Mouse (Mus musculus) lung, postnatal 4 days (tissue): ENCODE data around the gene Ptges3l.
A peak's percentile ranks its signal among the peaks of the same experiment; 100 is the strongest.
"Not testable (repeated sequence)": the region's sequence is repeated elsewhere in the genome, so short reads cannot be mapped to it uniquely, and the experiment has no call there.

ENCODE experiments used
- DNase-seq, 2 experiments: peaks; one replicate each; pipeline ENCODE4 v3.0.0; 2021

Ptges3l gene

DNA sequence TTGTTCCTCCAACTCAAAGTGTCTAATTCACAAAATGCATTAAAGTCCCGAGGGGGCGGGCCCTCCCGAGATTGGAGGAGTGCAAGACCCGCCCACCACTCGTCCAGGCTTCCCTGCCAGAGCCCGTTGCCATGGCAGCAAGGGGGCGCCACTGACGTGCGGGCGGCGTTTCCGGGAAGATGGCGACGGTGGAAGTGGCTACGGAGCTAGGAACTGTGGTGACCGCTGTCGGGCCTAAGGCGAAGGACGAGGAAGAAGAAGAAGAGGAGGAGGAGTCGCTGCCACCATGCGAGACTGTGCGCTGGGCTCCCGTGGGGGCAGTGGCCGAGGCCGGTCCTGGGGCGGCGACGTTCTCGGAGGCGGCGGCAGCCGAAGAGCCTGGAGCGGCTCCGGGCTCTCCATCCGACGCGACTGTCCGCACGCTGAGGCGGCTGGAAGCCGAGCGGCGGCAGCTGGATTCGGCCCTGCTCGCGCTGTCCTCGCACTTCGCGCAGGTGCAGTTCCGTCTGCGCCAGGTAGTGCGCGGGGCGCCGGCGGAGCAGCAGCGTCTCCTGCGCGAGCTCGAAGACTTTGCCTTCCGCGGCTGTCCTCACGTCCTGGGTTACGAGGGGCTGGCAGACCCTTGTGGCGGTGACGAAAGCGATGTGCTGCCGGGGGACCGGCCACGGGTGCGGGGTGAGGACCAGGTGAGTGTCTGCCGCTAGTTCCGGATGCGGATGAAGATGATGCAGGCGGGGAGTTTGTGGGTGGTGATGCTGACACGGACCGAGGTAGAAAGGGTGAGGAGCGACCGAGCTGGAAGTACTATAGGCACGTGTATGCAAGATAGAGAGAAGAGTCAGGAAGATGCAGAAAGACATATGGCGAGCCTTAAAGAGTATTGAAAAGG, at the start of gene Ptges3l, which contains the start of gene Rundc1:
Gene Ptges3l, minus strand, starts transcription at position 409 of the 889 bp plus-strand sequence.
Gene Rundc1, plus strand, starts transcription at position 161 of the 889 bp plus-strand sequence.
- peak; percentile 98 to 99 for DNase-seq

DNA sequence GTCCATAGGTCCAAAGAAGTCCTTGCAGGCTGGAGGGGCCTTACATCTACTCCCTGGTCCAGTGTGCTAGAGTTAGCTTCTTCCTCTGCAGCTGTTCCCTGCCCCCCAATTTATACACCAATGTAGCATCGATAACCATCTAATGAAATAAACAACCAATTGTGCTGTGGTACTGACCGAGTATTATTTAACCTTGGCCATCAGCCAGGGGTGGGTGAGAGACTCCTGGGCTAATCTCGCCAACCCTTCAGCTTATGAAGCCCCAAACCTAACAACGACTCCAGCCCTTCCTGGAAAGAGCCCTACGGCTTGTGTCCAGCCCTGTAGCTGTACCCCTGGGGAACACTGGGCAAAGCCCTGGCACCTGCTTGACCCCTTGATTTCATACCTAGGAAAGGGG, 49.2 kb upstream of the Ptges3l start:
- DNase-seq = no peak

DNA sequence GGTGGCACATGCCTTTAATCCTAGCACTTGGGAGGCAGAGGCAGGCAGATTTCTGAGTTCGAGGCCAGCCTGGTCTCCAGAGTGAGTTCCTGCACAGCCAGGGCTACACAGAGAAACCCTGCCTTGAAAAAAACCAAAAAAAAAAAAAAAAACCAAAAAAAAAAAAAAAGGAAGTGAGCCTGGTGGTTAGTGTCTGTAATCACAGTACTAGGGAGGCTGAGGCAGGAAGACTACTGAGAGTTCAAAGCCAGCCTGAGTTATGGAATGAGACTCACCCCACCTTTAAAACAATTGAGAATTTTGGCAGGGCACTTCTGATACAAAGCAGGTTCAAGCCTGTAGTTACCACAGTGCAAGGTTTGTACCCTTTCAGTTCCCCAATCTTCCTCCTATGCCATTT, 48.6 kb upstream of the Ptges3l start:
- DNase-seq = not testable (repeated sequence)

DNA sequence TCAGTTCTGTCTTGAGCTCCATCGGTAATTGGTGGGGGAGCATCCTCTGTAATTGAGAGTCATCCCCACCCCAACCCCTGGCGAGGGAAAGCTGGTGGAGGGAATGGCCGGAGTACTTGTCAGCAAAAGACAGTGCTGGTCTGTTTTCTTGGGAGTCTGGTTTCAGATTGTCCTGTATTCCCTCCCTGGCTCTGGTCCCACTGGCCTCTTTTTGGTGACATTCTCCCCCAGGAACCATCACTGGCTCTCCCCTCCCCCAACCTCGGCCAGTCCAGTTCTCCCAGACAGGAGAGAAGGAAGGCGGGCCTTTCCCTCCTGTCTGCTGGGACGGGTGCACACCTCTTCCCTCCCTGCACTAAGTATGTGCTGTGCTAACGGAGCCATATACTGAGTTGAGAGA, 47.2 kb upstream of the Ptges3l start:
- DNase-seq = no peak

DNA sequence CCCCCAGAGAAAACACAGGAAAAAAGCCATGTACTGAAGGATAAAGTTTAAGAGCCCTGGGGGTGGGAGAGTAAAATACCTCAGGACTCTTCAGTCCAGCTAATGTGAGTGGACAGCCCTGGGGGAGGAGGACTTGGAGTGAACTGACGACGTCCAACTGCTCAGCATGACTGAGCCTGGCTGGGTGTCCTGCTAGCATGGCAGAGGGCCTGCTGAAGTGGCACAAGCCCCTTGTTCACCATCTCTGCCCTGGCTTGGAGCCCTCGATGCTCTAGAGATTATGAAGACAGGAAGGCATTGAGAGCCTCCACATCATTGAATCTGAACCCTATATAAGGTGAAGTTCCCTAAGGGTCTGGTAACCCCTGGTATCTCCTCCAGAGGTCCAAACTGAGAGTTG, 46.8 kb upstream of the Ptges3l start:
- DNase-seq = no peak

DNA sequence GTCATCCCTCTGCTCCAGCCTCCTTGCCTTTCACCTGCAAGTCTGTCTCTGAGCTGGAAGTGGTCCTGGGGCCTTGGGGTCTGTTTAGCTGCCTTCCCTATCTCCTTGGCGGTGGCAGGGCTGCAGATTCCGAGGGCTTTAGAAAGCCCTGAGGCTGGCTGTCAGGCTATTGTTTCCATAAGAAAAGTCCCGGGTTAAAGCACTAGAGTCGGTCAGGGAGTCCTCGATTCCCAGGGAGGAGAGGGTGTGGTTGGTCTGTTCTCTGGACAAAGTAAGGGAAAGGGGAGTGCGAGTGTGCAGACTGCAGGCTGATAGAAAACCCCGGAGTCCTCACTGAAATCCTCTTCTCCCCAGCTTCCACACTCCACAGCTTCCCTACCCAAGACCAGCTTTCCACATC, 45.1 kb upstream of the Ptges3l start:
- DNase-seq = no peak

DNA sequence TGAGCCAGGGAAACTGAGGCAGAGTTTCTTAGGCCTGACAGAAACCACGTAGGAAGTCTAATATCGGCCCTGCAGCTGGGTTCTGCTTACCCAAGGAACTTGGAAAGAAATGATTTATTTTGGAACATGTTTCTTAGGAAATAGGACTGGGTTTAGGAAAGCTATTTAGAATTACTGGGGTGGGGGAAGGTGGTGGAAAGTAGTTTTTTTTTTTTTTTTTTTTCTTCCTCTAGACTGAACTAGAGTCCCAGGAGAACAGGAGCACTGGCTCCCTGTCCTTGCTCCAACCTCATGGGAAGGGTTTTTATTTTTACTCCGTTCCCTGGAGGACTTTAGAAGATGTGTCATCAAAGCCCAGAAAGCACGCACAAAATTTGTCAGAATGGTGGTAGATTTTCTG, 44.0 kb upstream of the Ptges3l start:
- no peak for DNase-seq

DNA sequence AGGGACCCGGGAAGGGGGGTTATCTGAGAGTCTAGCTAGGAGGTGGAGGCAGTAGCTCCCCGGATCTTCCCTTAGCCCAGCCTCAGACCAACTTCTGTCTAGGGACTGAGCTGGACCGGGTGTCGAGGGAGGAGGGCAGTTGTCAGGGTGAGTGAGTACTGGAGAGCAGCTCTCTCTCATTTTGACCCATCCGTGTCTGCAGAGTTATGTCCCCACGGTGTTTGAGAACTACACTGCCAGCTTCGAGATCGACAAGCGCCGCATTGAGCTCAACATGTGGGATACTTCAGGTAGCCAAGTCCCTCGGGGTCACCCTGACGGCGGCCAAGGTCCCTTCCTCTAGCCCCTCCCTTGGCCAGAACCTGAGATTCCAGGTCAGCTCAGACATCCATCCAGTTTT, 43.6 kb upstream of the Ptges3l start:
- no peak for DNase-seq

DNA sequence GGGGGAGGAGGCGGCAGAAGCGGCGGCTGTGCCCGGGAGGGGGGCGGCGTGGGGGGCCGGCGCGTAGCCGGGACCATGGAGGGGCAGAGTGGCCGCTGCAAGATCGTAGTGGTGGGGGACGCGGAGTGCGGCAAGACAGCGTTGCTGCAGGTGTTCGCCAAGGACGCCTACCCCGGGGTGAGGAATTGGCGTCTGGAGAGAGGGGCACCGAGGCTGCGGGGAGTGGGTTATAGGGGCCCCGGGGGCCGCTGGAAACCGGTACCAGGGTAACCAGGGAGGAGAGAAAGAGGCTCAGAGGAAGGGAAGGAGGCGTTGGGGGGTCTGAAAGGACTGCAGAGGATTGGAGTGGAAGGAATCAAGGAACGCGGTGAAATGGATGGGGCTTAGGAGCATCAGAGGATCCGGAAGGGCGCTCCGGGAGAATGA, 43.1 kb upstream of the Ptges3l start:
- DNase-seq = no peak

DNA sequence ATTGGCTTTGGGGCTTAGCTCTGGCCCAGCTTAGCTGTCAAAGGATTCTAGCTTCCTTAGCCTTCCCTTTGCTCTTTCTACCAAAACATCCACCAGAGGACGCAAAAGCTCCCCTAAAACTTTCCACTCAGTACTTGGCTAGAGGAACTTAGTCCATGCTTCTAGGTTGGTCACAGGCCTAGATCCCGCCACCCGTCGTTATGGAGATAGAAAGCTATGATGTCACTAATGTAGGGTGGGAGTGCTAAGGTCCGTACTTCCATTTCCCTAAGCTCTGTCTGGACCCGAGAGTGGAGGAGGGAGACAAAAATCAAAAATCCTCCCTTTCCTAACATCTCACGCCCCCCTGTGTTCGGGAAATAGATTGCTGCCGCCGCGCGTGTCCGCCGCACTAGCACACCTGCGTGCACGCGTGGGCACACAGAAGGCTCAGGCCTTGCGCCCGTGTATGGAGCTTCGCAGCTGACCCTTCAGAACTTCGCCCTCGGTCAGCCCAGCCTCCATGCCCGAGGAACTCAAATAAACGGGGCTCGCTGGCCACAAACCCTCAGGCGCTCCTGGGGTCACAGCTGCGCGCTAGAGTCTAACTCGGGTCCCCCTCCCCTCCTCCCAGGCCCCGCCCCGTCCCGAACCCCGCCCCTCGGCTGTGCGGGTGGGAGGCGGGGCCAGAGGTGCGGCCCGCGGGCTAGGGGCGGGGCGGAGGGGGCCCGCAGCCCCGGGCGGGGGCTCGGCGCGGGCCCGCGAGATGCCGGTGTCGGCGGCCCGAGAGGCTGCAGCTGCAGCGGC, 42.5 kb upstream of the Ptges3l start:
- DNase-seq = peak; percentile 77 to 80

DNA sequence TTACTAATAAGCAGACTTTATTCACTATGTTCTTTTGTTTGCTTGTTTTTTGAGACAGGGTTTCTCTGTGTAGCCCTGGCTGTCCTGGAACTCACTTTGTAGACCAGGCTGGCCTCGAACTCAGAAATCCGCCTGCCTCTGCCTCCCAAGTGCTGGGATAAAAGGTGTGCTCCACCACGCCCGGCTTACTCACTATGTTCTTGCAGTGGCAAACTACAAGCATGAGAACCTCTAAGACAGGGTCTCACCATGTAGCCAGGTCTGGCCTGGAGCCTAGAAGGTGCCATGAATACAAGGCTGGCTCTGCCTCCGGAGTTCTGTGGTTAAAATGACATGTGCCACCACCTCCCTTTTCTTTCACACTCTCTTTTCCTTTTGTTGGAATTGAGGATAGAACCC, 41.4 kb upstream of the Ptges3l start:
- not testable (repeated sequence) for DNase-seq

DNA sequence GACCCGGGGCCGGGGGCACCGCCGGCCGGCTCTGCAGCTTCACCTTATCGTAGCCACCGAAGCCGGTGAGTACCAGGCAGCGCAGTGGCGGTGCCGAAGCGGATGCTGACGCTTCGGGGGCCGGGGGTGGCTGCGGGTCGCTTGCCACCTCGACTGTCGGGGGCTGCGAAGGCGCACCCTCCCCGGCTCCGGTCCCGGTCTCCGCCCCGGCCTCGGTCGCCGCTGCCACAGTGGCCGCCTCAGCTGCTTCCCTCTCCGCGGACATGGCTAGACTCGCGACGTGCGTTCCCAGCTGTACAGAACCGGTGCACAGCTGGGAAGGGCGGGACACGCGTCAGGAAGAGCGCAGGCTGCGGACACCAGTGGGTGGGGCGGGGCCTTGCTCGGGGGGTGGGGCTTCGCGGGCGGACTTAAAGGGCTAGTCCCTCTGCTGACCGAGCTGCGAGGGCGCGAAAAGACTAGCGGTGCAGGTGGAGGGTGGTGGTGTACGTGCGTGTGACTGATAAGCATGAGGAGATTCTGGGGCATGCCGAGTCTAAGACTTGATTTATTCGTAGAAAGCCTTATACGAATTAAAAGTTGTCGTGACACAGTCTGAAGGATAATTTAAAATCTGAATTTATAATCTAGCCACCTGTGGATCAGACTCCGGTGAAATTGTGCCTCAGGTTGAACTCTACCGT, 40.9 kb upstream of the Ptges3l start, which contains the start of gene Vat1:
Gene Vat1, minus strand, starts transcription at position 362 of the 683 bp plus-strand sequence.
- peak; percentile 81 to 86 for DNase-seq

DNA sequence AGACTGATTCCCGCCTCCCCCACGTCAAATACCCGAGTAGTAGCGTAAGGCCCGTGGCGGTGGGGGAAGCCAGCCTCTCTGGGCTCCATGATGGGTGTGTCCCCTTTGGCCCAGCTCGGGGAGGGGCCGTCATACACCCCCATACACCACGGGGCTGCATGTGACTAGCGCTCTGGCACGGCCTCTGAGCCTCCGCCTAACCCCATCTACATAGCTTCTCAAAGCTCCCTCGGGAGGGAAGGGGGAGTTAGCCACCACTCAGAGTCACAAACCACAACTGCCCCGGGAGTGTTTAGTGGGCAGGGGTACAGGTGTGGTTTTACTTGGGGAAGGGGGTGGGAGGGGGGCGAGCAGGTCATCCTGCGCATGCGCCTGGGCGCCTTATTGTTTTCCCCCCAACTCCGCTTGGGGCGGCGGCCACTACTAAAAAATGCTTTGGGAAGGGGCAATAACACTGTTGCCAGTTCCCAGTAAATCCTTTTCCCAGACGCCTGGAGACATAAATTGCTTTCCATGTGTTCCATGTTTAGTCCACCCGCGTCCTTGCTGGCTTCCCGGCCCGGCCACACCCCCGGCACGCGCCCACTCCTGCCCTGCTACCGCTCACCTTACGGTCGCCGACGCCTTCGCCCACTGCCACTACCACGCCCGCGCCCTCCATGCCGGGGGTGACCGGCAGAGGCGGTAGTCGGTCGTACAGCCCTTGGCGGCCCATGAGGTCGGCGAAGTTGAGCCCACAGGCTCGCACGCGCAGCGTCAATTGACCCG, 40.2 kb upstream of the Ptges3l start:
- DNase-seq = peak; percentile 83 to 89

DNA sequence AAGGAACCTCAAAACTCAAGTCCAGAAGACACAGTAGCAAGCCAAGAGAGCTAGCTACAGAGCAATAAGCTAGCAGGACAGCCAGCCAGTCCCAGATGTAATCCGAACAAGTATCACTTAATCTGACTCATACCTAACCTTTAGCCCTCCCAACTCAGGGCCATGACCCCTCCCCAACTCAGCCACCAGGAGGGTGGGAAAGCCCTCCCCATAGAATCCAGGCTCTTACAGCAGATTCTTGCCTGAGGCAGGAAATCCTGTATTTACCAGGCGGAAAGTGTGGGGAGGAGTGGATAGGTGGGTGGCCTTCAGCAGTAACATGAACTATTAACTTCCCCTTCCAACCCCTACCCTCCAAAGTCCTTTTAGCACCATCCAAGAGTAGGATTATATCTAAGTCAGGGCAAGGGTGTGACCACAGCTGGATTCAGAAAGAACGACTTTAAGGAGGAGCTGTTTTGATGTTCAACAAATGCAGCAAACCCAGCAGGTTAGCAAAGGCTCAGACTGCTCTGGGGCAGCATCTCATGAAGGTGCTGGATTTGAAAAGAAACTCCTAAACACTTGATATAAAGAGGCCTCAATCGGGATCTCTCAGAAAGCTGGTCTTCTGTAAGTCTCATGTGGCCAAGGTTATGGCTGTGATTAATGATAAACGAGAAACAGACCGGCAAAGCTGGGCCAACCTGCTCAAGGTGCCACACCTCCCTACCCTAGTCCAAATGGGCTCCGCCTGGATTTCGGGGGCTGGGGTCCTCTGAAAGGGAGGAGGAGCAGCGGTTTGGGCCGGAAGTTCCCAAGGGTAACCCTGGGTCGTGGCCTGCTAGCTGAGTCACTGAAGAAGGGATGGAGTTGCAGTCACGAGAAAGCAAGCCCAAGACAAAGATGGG, 39.3 kb upstream of the Ptges3l start, which contains the start of gene Rnd2:
Gene Rnd2, plus strand, starts transcription at position 789 of the 890 bp plus-strand sequence.
- DNase-seq = peak; percentile 69 to 83

DNA sequence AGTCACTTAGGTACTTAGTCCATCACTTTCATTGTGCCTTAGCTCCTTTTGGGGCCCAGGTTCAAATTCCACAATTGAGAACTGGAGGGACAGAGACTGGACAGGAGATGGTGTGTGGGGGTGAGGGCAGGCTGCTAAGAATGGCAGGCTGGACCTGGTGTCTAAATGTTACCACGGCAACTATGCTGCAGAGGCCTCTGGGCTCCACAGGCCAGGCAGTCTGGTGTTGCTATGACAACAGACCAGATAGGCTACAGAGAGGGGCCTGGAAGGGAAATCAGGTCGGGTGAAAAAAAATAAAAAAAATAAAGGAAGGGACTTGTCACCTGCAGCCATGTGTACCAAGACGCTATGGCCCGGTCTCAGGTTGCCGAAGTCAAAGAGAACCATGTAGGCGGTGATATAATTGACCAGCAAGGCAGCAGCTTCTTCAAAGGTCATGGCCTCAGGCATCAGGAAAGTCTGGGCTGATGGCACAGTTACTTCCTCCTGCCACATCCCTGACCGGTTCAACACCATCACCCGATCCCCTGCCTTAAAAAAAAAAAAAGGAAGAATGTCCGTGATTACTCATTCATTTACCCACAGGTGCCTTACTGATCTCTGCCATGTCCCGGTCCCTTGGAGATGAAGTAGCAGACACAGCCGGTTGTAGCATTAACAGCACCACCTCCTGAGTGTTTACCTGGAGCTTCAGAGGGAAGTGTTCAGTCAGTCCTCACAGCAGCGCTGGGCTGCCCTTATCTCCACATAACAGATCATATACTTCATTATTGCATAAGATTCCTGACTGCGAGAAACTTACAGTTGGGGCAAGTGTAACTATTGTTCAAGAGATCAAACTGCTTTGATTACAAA, 37.7 kb upstream of the Ptges3l start:
- DNase-seq = no peak

DNA sequence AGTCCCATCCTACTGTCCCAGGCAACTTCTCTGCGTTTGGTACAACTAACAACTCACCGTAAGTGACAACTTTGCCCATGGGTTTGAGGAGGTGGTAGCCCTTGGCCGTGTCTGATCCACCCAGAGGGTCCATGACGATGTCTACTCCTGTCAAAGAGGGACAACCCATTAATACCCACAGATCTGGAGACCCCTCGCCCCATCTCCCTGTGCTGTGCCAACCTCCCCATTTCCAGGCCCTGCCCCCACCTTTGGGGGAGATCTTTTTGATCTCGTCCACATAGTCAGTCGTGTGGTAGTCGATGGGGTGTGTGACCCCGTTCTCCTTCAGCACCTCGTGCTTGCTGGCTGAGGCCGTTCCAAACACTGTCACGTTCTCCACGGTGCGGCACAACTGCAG, 37.0 kb upstream of the Ptges3l start:
- no peak for DNase-seq

DNA sequence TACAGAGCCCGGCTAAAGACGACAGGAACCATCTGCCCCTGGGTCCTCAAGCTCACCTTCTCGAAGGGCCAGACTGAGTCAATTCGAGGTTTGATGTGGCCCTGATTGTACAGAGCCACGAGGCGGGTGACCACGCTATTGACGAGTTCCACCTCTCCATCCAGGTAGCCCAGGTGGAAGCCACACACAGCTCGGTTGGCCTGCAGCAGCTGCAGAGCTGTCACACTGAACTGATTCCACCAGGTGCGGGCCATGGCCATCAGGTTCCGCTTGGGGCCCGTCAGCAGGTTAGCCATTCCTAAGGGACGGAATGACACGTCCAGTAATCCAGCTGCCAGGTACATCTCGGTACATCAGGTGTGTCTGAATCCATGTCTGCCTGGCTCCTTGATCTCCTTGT, 35.2 kb upstream of the Ptges3l start:
- no peak for DNase-seq

DNA sequence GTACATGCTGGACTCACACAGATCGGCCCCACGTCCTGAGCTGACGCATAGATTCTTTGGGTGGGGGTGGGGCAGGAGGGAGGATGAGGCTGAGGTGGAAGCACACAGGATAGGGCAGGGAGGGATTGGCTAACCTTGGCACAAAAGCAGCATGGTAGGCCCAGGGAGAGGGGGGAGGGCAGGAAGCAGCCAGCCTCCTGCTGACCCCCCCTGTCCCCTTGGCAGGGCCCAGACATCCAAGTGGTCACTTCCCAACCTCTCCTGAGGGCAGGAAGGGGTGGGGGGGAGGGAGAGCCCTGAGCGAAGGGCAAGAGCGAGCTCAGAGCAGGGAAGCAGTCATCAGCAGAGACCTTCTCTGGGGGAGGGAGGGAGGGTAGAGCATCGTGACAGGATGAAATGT, 34.6 kb upstream of the Ptges3l start:
- peak; percentile 69 to 87 for DNase-seq

DNA sequence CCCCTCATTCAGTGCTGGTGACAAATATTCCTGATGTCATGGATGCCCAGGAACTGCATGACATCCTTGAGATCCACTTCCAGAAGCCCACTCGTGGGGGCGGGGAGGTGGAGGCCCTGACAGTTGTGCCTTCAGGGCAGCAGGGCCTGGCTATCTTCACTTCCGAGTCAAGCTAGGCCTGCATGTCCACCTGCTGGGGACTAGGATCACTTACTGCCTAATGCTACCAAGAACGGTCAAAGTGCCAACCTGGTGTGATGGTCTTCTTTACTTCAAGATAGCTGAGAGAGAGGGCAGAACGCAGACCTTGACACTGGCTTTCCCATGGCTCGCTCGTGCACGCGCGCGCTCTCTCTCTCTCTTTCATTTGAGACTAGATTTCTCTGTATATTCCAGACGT, 33.1 kb upstream of the Ptges3l start:
- DNase-seq = no peak

DNA sequence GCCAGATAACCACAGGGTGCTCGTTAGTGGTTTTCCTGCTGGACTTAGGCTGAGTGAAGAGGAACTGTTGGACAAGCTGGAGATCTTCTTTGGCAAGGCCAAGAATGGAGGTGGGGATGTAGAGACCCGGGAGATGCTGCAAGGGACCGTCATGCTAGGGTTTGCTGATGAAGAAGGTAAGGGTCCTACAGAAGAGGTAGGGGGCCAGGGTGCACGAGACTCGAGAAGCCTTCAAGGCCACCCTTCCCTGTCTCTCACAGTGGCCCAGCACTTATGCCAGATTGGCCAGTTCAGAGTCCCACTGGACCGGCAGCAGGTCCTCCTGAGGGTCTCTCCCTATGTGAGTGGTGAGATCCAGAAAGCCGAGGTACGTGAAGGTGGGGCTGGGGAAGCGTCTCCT, 32.5 kb upstream of the Ptges3l start:
- no peak for DNase-seq
